Comparison of ENCODE assay signal across 13 mouse cellular contexts in the genomic region with DNA sequence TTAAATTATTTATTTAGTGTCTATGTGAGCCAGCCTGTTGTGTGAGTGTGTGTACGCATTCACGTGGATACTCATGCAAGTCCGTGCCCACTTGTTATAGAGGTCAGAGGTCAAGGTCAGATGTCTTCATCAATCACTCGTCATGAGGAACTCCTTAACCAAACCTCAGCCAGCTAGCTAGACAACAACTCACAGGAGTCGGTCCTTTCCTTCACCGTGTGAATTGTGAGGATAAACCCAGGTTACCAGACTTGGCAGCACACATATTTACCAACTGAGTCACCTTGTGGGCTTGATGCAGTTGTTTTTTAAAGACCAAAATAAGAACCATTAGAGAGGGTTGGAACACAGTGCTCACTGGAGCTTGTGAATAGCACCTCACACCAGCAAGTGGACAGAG. TPM values are rescaled to one million over a fixed set of nuclear protein-coding genes. Genes with fewer than 3 reads are reported as not detected.
DNase-seq lines count a peak whose midpoint lies in the region; ATAC-seq lines count a peak whose summit lies in the region.
"Had no signal": no experiment of that assay in that cellular context is flagged by ENCODE, and none has a peak within 500 bp of the region (broad histone marks: within the 10 kb centered on the region; RNA-seq: fewer than 3 reads in every experiment).

No protein-coding gene starts in this region.

- H3K4me1 ChIP-seq in forebrain, embryonic 10.5 days = peaks cover 48% of the 10 kb centered on the region
- H3K4me1 ChIP-seq in forebrain, embryonic 12.5 days = peaks cover 29% of the 10 kb centered on the region
- peaks cover 50% of the 10 kb centered on the region for H3K4me1 ChIP-seq in midbrain, embryonic 10.5 days
- H3K4me1 ChIP-seq in midbrain, embryonic 15.5 days = peaks cover 13% of the 10 kb centered on the region; the same call in 1 of the 2 replicates
- H3K4me1 ChIP-seq in embryonic facial prominence, embryonic 10.5 days = peaks cover 51% of the 10 kb centered on the region

- H3K9ac ChIP-seq in forebrain, embryonic 12.5 days = no peak overlapping the region
- H3K9ac ChIP-seq in midbrain, embryonic 15.5 days = no peak overlapping the region

- H3K36me3 ChIP-seq in forebrain, embryonic 10.5 days (replicated peaks) = 0 out of 2 replicates have a peak, but pooled peaks cover 4% of the 10 kb centered on the region
- 0 out of 2 replicates have a peak, but pooled peaks cover 3% of the 10 kb centered on the region for H3K36me3 ChIP-seq in forebrain, embryonic 12.5 days (replicated peaks)
- H3K36me3 ChIP-seq in midbrain, embryonic 10.5 days = 0 out of 2 replicates have a peak, but pooled peaks cover 4% of the 10 kb centered on the region
- H3K36me3 ChIP-seq in midbrain, embryonic 15.5 days (replicated peaks) = no peaks in the 10 kb centered on the region
- H3K36me3 ChIP-seq in embryonic facial prominence, embryonic 10.5 days (replicated peaks) = peaks cover 9% of the 10 kb centered on the region; the same call in 1 of the 2 replicates

- H3K4me3 ChIP-seq in forebrain, embryonic 10.5 days = no peak overlapping the region; the same call in 1 of the 2 replicates
- H3K4me3 ChIP-seq in forebrain, embryonic 12.5 days (replicated peaks) = no peak overlapping the region
- peak overlapping the region; percentile 14 for H3K4me3 ChIP-seq in midbrain, embryonic 10.5 days
- no peak overlapping the region for H3K4me3 ChIP-seq in midbrain, embryonic 15.5 days
- no peak overlapping the region for H3K4me3 ChIP-seq in embryonic facial prominence, embryonic 10.5 days
- H3K4me3 ChIP-seq: erythroblast, embryonic 14.5 days had no signal

- DNase-seq in forebrain, embryonic 10.5 days (ENCODE audit: extremely low spot score, low spot score) = no peak
- DNase-seq in midbrain, embryonic 10.5 days (ENCODE audit: low spot score) = no peak
- DNase-seq in embryonic facial prominence, embryonic 10.5 days (ENCODE audit: low spot score) = no peak
- DNase-seq in mesoderm, embryonic 11.5 days (ENCODE audit: low read depth, low spot score) = peak; percentile 67
- no peak for DNase-seq in urinary bladder, postnatal 36 days (ENCODE audit: low spot score in 2 of 2)
- DNase-seq in gastrocnemius, adult 8-10 months (ENCODE audit: low spot score in 2 of 2) = no peak
- DNase-seq: cerebellum, postnatal 36 days; right cerebral cortex, postnatal 25 days had no signal

- H3K27me3 ChIP-seq in forebrain, embryonic 10.5 days (ENCODE audit: poor library complexity, severe bottlenecking) = no peaks in the 10 kb centered on the region
- no peaks in the 10 kb centered on the region for H3K27me3 ChIP-seq in forebrain, embryonic 12.5 days
- no peaks in the 10 kb centered on the region for H3K27me3 ChIP-seq in midbrain, embryonic 10.5 days (ENCODE audit: low read depth, poor library complexity, severe bottlenecking)
- no peaks in the 10 kb centered on the region for H3K27me3 ChIP-seq in midbrain, embryonic 15.5 days (replicated peaks)
- no peaks in the 10 kb centered on the region for H3K27me3 ChIP-seq in embryonic facial prominence, embryonic 10.5 days (replicated peaks; ENCODE audit: low read depth, poor library complexity, severe bottlenecking)

- H3K9me3 ChIP-seq in forebrain, embryonic 10.5 days = peaks cover 23% of the 10 kb centered on the region
- H3K9me3 ChIP-seq in forebrain, embryonic 12.5 days = peaks cover 26% of the 10 kb centered on the region
- H3K9me3 ChIP-seq in midbrain, embryonic 10.5 days (replicated peaks) = peaks cover 20% of the 10 kb centered on the region
- H3K9me3 ChIP-seq in midbrain, embryonic 15.5 days = no peaks in the 10 kb centered on the region
- peaks cover 24% of the 10 kb centered on the region for H3K9me3 ChIP-seq in embryonic facial prominence, embryonic 10.5 days

- 48% methylated on average over 6 of the region's 6 CpGs for WGBS in forebrain, embryonic 10.5 days
- 51% methylated on average over 6 of the region's 6 CpGs for WGBS in forebrain, embryonic 12.5 days
- WGBS in midbrain, embryonic 10.5 days = 29% methylated on average over 6 of the region's 6 CpGs
- 29% methylated on average over 6 of the region's 6 CpGs for WGBS in midbrain, embryonic 15.5 days
- WGBS in embryonic facial prominence, embryonic 10.5 days = 23% methylated on average over 6 of the region's 6 CpGs

- no peak overlapping the region for H3K4me2 ChIP-seq in forebrain, embryonic 12.5 days
- H3K4me2 ChIP-seq in midbrain, embryonic 15.5 days = no peak overlapping the region

- peak overlapping the region; percentile 94 for H3K27ac ChIP-seq in forebrain, embryonic 10.5 days
- no peak overlapping the region for H3K27ac ChIP-seq in forebrain, embryonic 12.5 days
- H3K27ac ChIP-seq in midbrain, embryonic 10.5 days (replicated peaks) = peak overlapping the region; percentile 92
- H3K27ac ChIP-seq in midbrain, embryonic 15.5 days = no peak overlapping the region
- peak overlapping the region; percentile 95 for H3K27ac ChIP-seq in embryonic facial prominence, embryonic 10.5 days (replicated peaks)

- no peak for ATAC-seq in forebrain, embryonic 12.5 days (ENCODE audit: low FRiP score)
- no peak for ATAC-seq in midbrain, embryonic 15.5 days (replicated peaks)

RNA-seq across cellular contexts. Expression of gene 1700001O22Rik, which starts 42.8 kb away (rescaled TPM):
- 3.3 and 4.8 TPM in 2 replicates for polyA plus RNA-seq in forebrain, embryonic 10.5 days (2016; fragmentation: Nextera tagmentation; extraction: Ambion mirVana)
- 4.2 and 4.5 TPM in 2 replicates for polyA plus RNA-seq in forebrain, embryonic 12.5 days (2016; fragmentation: Nextera tagmentation; extraction: Ambion mirVana)
- polyA plus RNA-seq in midbrain, embryonic 10.5 days (2016; fragmentation: Nextera tagmentation; extraction: Ambion mirVana) = 3.5 and 4.0 TPM in 2 replicates
- 1.2 and 1.7 TPM in 2 replicates for polyA plus RNA-seq in midbrain, embryonic 15.5 days (2015; fragmentation: Nextera tagmentation; extraction: Ambion mirVana)
- polyA plus RNA-seq in embryonic facial prominence, embryonic 10.5 days (2016; fragmentation: Nextera tagmentation; extraction: Ambion mirVana) = 2.4 and 3.1 TPM in 2 replicates
- total RNA-seq in gastrocnemius, adult 8-10 months (2022) = 10 to 100 TPM in 2 of 4 experiments, 1 to 10 TPM in 1, under 1 TPM in 1; 0.80 to 25.5 (median 10.2) TPM
- total RNA-seq: liver, adult 2 months; megakaryocyte, adult 5-6 weeks had no signal
- polyA plus RNA-seq: erythroblast, embryonic 14.5 days; liver, adult 2 months had no signal

RNA-seq across cellular contexts. Expression of gene Ntmt1, which starts 46.9 kb away (rescaled TPM):
- 124 and 131 TPM in 2 replicates for polyA plus RNA-seq in forebrain, embryonic 10.5 days (2016; fragmentation: Nextera tagmentation; extraction: Ambion mirVana)
- 101 and 104 TPM in 2 replicates for polyA plus RNA-seq in forebrain, embryonic 12.5 days (2016; fragmentation: Nextera tagmentation; extraction: Ambion mirVana)
- polyA plus RNA-seq in midbrain, embryonic 10.5 days (2016; fragmentation: Nextera tagmentation; extraction: Ambion mirVana) = 126 and 127 TPM in 2 replicates
- polyA plus RNA-seq in midbrain, embryonic 15.5 days (2015; fragmentation: Nextera tagmentation; extraction: Ambion mirVana) = 122 and 123 TPM in 2 replicates
- polyA plus RNA-seq in embryonic facial prominence, embryonic 10.5 days (2016; fragmentation: Nextera tagmentation; extraction: Ambion mirVana) = 134 and 135 TPM in 2 replicates
- total RNA-seq in gastrocnemius, adult 8-10 months (2022) = 10 to 100 TPM in 3 of 4 experiments, 1 to 10 TPM in 1; 9.7 to 14.5 (median 13.3) TPM

Comparison
In these comparisons a context has a peak if more than half of its experiments do, and no peak if none do; other contexts are left out.
1. H3K27ac ChIP-seq: peak in forebrain, embryonic 10.5 days (single experiment), midbrain, embryonic 10.5 days (single experiment) and embryonic facial prominence, embryonic 10.5 days (single experiment); none in forebrain, embryonic 12.5 days (single experiment) and midbrain, embryonic 15.5 days (single experiment).